Mouse (Mus musculus): ENCODE results near the gene S100a10.
"Not testable (repeated sequence)": the region's sequence is repeated elsewhere in the genome, so short reads cannot be mapped to it uniquely, and the experiment has no call there.

S100a10 gene

GRCm38 (mm10) chr3:93554981-93555877 lies at the start of gene S100a10:
S100a10 (plus strand) TSS chr3:93555080.
- peak; percentile 68 for DNase-seq

- DNase-seq = peak; percentile 13
These were observed 48.7 kb upstream of the S100a10 start for GRCm38 (mm10) chr3:93505960-93506863.

- DNase-seq = no peak
These were observed 48.0 kb upstream of the S100a10 start for GRCm38 (mm10) chr3:93506881-93507325.

GRCm38 (mm10) chr3:93509301-93509700 lies 45.6 kb upstream of the S100a10 start:
- DNase-seq = no peak

- no peak for DNase-seq
These were observed 43.8 kb upstream of the S100a10 start for GRCm38 (mm10) chr3:93511036-93511435.

GRCm38 (mm10) chr3:93511801-93512200 lies 43.1 kb upstream of the S100a10 start:
- DNase-seq = no peak

GRCm38 (mm10) chr3:93512386-93513101 lies 42.3 kb upstream of the S100a10 start:
- DNase-seq = no peak

- DNase-seq = no peak
These were observed 40.3 kb upstream of the S100a10 start for GRCm38 (mm10) chr3:93514628-93515027.

GRCm38 (mm10) chr3:93517343-93517742 lies 37.5 kb upstream of the S100a10 start:
- no peak for DNase-seq

- DNase-seq = no peak
These were observed 35.0 kb upstream of the S100a10 start for GRCm38 (mm10) chr3:93519856-93520329.

GRCm38 (mm10) chr3:93520330-93521193 lies 34.3 kb upstream of the S100a10 start, which contains the start of gene S100a11:
S100a11 (plus strand) TSS chr3:93520488.
- DNase-seq = peak; percentile 64

- no peak for DNase-seq
These were observed 33.3 kb upstream of the S100a10 start for GRCm38 (mm10) chr3:93521462-93522057.

- DNase-seq = peak; percentile 35
These were observed 32.3 kb upstream of the S100a10 start for GRCm38 (mm10) chr3:93522611-93523010.

- DNase-seq = no peak
These were observed 27.6 kb upstream of the S100a10 start for GRCm38 (mm10) chr3:93527300-93527699.

GRCm38 (mm10) chr3:93528807-93529206 lies 26.1 kb upstream of the S100a10 start:
- DNase-seq = no peak

GRCm38 (mm10) chr3:93537068-93537576 lies 17.8 kb upstream of the S100a10 start:
- no peak for DNase-seq

GRCm38 (mm10) chr3:93538486-93538885 lies 16.4 kb upstream of the S100a10 start:
- no peak for DNase-seq

GRCm38 (mm10) chr3:93541501-93541900 lies 13.4 kb upstream of the S100a10 start:
- no peak for DNase-seq

GRCm38 (mm10) chr3:93544170-93544569 lies 10.7 kb upstream of the S100a10 start:
- DNase-seq = not testable (repeated sequence)

- DNase-seq = peak; percentile 78
These were observed 7.7 kb upstream of the S100a10 start for GRCm38 (mm10) chr3:93547099-93547648.
